16 mouse cellular contexts compared by ENCODE assay signal in genomic region chr13:20187647-20188046, GRCm38 (mm10).
DNase-seq lines count a peak whose midpoint lies in the region; ATAC-seq and TF ChIP-seq lines count a peak whose summit lies in the region.
"Had no signal": no experiment of that assay in that cellular context is flagged by ENCODE, and none has a peak within 500 bp of the region (broad histone marks: within the 10 kb centered on the region; RNA-seq: fewer than 3 reads in every experiment).

No protein-coding gene starts in this region.

- peak overlapping the region; percentile 54 for H3K27ac ChIP-seq in heart, embryonic 13.5 days (replicated peaks)
- H3K27ac ChIP-seq in kidney, postnatal 0 days = no peak overlapping the region
- H3K27ac ChIP-seq: hindbrain, embryonic 13.5 days; liver, embryonic 14.5 days; midbrain, embryonic 10.5 days had no signal

- peaks cover 34% of the 10 kb centered on the region for H3K4me1 ChIP-seq in heart, embryonic 13.5 days
- 0 out of 2 replicates have a peak, but pooled peaks cover 8% of the 10 kb centered on the region for H3K4me1 ChIP-seq in kidney, postnatal 0 days (replicated peaks; ENCODE audit: insufficient read depth, low read length)
- H3K4me1 ChIP-seq in megakaryocyte, embryonic 14.5 days = peaks cover 76% of the 10 kb centered on the region

- DNase-seq in heart, postnatal 4 days = no peak
- peak; percentile 39 for DNase-seq in kidney, postnatal 0 days (ENCODE audit: low spot score)
- DNase-seq in kidney, postnatal 25 days = no peak
- DNase-seq in neural tube, embryonic 10.5 days (ENCODE audit: extremely low spot score, low spot score) = no peak
- DNase-seq: adrenal gland, adult 2 months; cerebellum, adult 11-12 months; gastrocnemius, postnatal 36 days; kidney, postnatal 10 days had no signal

- H3K9ac ChIP-seq in heart, embryonic 13.5 days = no peak overlapping the region
- no peak overlapping the region for H3K9ac ChIP-seq in kidney, postnatal 0 days (ENCODE audit: low read depth, low read length)
- H3K9ac ChIP-seq: embryonic facial prominence, embryonic 15.5 days; hindbrain, embryonic 13.5 days; liver, embryonic 14.5 days had no signal

- ATAC-seq in heart, embryonic 13.5 days (ENCODE audit: extremely low read depth, insufficient number of reproducible peaks, low FRiP score, low TSS enrichment) = no peak
- no peak for ATAC-seq in kidney, postnatal 0 days (replicated peaks; ENCODE audit: low FRiP score, low read depth)
- ATAC-seq in megakaryocyte, adult 5-6 weeks (ENCODE audit: poor library complexity, severe bottlenecking) = no peak

- H3K27me3 ChIP-seq in heart, embryonic 13.5 days (replicated peaks) = no peaks in the 10 kb centered on the region
- no peaks in the 10 kb centered on the region for H3K27me3 ChIP-seq in kidney, postnatal 0 days (ENCODE audit: insufficient read depth, low read length)
- H3K27me3 ChIP-seq in megakaryocyte, embryonic 14.5 days (replicated peaks) = peaks cover 4% of the 10 kb centered on the region
- H3K27me3 ChIP-seq: embryonic facial prominence, embryonic 15.5 days; hindbrain, embryonic 13.5 days had no signal

- WGBS in heart, embryonic 13.5 days = 41% methylated on average over 2 of the region's 2 CpGs
- WGBS in kidney, postnatal 0 days = 64% methylated on average over 2 of the region's 2 CpGs

- no peaks in the 10 kb centered on the region for H3K9me3 ChIP-seq in heart, embryonic 13.5 days
- H3K9me3 ChIP-seq in kidney, postnatal 0 days (replicated peaks; ENCODE audit: low read length) = 0 out of 2 replicates have a peak, but pooled peaks cover 7% of the 10 kb centered on the region
- H3K9me3 ChIP-seq in megakaryocyte, embryonic 14.5 days = peaks cover 7% of the 10 kb centered on the region
- H3K9me3 ChIP-seq: embryonic facial prominence, embryonic 15.5 days; G1E; hindbrain, embryonic 13.5 days; midbrain, embryonic 10.5 days had no signal

- H3K4me2 ChIP-seq in heart, embryonic 13.5 days = no peak overlapping the region
- H3K4me2 ChIP-seq in kidney, postnatal 0 days (ENCODE audit: low read length) = no peak overlapping the region
- H3K4me2 ChIP-seq: embryonic facial prominence, embryonic 15.5 days; hindbrain, embryonic 13.5 days had no signal

- no peak overlapping the region for H3K4me3 ChIP-seq in heart, embryonic 13.5 days
- H3K4me3 ChIP-seq in kidney, postnatal 0 days (replicated peaks; ENCODE audit: low read depth, low read length) = no peak overlapping the region
- H3K4me3 ChIP-seq in megakaryocyte, embryonic 14.5 days (replicated peaks) = peak overlapping the region; percentile 66
- H3K4me3 ChIP-seq: embryonic facial prominence, embryonic 15.5 days; hindbrain, embryonic 13.5 days; midbrain, embryonic 10.5 days had no signal

- peaks cover 6% of the 10 kb centered on the region; the same call in 1 of the 2 replicates for H3K36me3 ChIP-seq in heart, embryonic 13.5 days
- H3K36me3 ChIP-seq in kidney, postnatal 0 days (ENCODE audit: insufficient read depth, low read length) = no peaks in the 10 kb centered on the region
- H3K36me3 ChIP-seq in megakaryocyte, embryonic 14.5 days (replicated peaks; ENCODE audit: low read length) = peaks cover 26% of the 10 kb centered on the region
- H3K36me3 ChIP-seq: embryonic facial prominence, embryonic 15.5 days; G1E; hindbrain, embryonic 13.5 days; midbrain, embryonic 10.5 days had no signal

- TF ChIP-seq CTCF in kidney, postnatal 0 days (IDR thresholded peaks at IDR 0.05; ENCODE audit: low read depth) = no peak
